Mouse (Mus musculus): ENCODE measurements around the gene Arl15. TPM values are rescaled to one million over a fixed set of nuclear protein-coding genes. Genes with fewer than 3 reads are reported as not detected.

Arl15 gene
- polyA plus RNA-seq, 1 experiment: 10.1 TPM

GRCm38 (mm10) chr13:114011019-114011418, 216.7 kb downstream of the Arl15 start:
- H3K4me1 ChIP-seq (ENCODE audit: control insufficient read depth, insufficient read depth, low read length): no peaks in the 10 kb centered on the region
- TF ChIP-seq CTCF (IDR thresholded peaks at IDR 0.05; ENCODE audit: low read depth, low read length) (no peak), POLR2A (IDR thresholded peaks at IDR 0.05; ENCODE audit: borderline replicate concordance, low read depth, low read length) (no peak)
- no peak overlapping the region for H3K27ac ChIP-seq (ENCODE audit: insufficient read depth, low read depth, low read length)
- no peak overlapping the region for H3K4me3 ChIP-seq (ENCODE audit: insufficient read depth, low read length)

GRCm38 (mm10) chr13:114017928-114018327, 223.6 kb downstream of the Arl15 start:
- H3K4me1 ChIP-seq (ENCODE audit: control insufficient read depth, insufficient read depth, low read length): no peaks in the 10 kb centered on the region
- no peak overlapping the region for H3K27ac ChIP-seq (ENCODE audit: insufficient read depth, low read depth, low read length)
- TF ChIP-seq CTCF (IDR thresholded peaks at IDR 0.05; ENCODE audit: low read depth, low read length) (no peak), POLR2A (IDR thresholded peaks at IDR 0.05; ENCODE audit: borderline replicate concordance, low read depth, low read length) (no peak)
- H3K4me3 ChIP-seq (ENCODE audit: insufficient read depth, low read length): no peak overlapping the region

GRCm38 (mm10) chr13:114023541-114023940, 229.2 kb downstream of the Arl15 start:
- TF ChIP-seq CTCF (IDR thresholded peaks at IDR 0.05; ENCODE audit: low read depth, low read length) (no peak), POLR2A (IDR thresholded peaks at IDR 0.05; ENCODE audit: borderline replicate concordance, low read depth, low read length) (no peak)
- H3K4me3 ChIP-seq (ENCODE audit: insufficient read depth, low read length): no peak overlapping the region
- H3K4me1 ChIP-seq (ENCODE audit: control insufficient read depth, insufficient read depth, low read length): no peaks in the 10 kb centered on the region
- no peak overlapping the region for H3K27ac ChIP-seq (ENCODE audit: insufficient read depth, low read depth, low read length)

GRCm38 (mm10) chr13:114026306-114026705, 232.0 kb downstream of the Arl15 start:
- no peak for TF ChIP-seq POLR2A (IDR thresholded peaks at IDR 0.05; ENCODE audit: borderline replicate concordance, low read depth, low read length)
- TF ChIP-seq CTCF (IDR thresholded peaks at IDR 0.05; ENCODE audit: low read depth, low read length): no peak
- H3K27ac ChIP-seq (ENCODE audit: insufficient read depth, low read depth, low read length): no peak overlapping the region
- no peak overlapping the region for H3K4me3 ChIP-seq (ENCODE audit: insufficient read depth, low read length)
- H3K4me1 ChIP-seq (ENCODE audit: control insufficient read depth, insufficient read depth, low read length): no peaks in the 10 kb centered on the region

GRCm38 (mm10) chr13:114026751-114027150, 232.4 kb downstream of the Arl15 start:
- H3K4me3 ChIP-seq (ENCODE audit: insufficient read depth, low read length): no peak overlapping the region
- no peak overlapping the region for H3K27ac ChIP-seq (ENCODE audit: insufficient read depth, low read depth, low read length)
- TF ChIP-seq CTCF (IDR thresholded peaks at IDR 0.05; ENCODE audit: low read depth, low read length): no peak
- no peak for TF ChIP-seq POLR2A (IDR thresholded peaks at IDR 0.05; ENCODE audit: borderline replicate concordance, low read depth, low read length)
- H3K4me1 ChIP-seq (ENCODE audit: control insufficient read depth, insufficient read depth, low read length): no peaks in the 10 kb centered on the region

GRCm38 (mm10) chr13:114048071-114048470, 253.8 kb downstream of the Arl15 start:
- no peak overlapping the region for H3K27ac ChIP-seq (ENCODE audit: insufficient read depth, low read depth, low read length)
- no peak overlapping the region for H3K4me3 ChIP-seq (ENCODE audit: insufficient read depth, low read length)
- no peaks in the 10 kb centered on the region for H3K4me1 ChIP-seq (ENCODE audit: control insufficient read depth, insufficient read depth, low read length)
- TF ChIP-seq CTCF (IDR thresholded peaks at IDR 0.05; ENCODE audit: low read depth, low read length) (no peak), POLR2A (IDR thresholded peaks at IDR 0.05; ENCODE audit: borderline replicate concordance, low read depth, low read length) (no peak)

GRCm38 (mm10) chr13:114048688-114049087, 254.4 kb downstream of the Arl15 start:
- Histone ChIP-seq H3K27ac (ENCODE audit: insufficient read depth, low read depth, low read length) (no peak overlapping the region), H3K4me1 (ENCODE audit: control insufficient read depth, insufficient read depth, low read length) (no peaks in the 10 kb centered on the region), H3K4me3 (ENCODE audit: insufficient read depth, low read length) (no peak overlapping the region)
- no peak for TF ChIP-seq POLR2A (IDR thresholded peaks at IDR 0.05; ENCODE audit: borderline replicate concordance, low read depth, low read length)
- no peak for TF ChIP-seq CTCF (IDR thresholded peaks at IDR 0.05; ENCODE audit: low read depth, low read length)

GRCm38 (mm10) chr13:114051151-114051850, 257.0 kb downstream of the Arl15 start:
- Histone ChIP-seq H3K27ac (ENCODE audit: insufficient read depth, low read depth, low read length) (no peak overlapping the region), H3K4me1 (ENCODE audit: control insufficient read depth, insufficient read depth, low read length) (no peaks in the 10 kb centered on the region), H3K4me3 (ENCODE audit: insufficient read depth, low read length) (no peak overlapping the region)
- no peak for TF ChIP-seq CTCF (IDR thresholded peaks at IDR 0.05; ENCODE audit: low read depth, low read length)
- no peak for TF ChIP-seq POLR2A (IDR thresholded peaks at IDR 0.05; ENCODE audit: borderline replicate concordance, low read depth, low read length)

GRCm38 (mm10) chr13:114052426-114053205, 258.3 kb downstream of the Arl15 start:
- TF ChIP-seq POLR2A (IDR thresholded peaks at IDR 0.05; ENCODE audit: borderline replicate concordance, low read depth, low read length) (no peak), CTCF (IDR thresholded peaks at IDR 0.05; ENCODE audit: low read depth, low read length) (no peak)
- H3K27ac ChIP-seq (ENCODE audit: insufficient read depth, low read depth, low read length): no peak overlapping the region
- no peaks in the 10 kb centered on the region for H3K4me1 ChIP-seq (ENCODE audit: control insufficient read depth, insufficient read depth, low read length)
- H3K4me3 ChIP-seq (ENCODE audit: insufficient read depth, low read length): no peak overlapping the region

GRCm38 (mm10) chr13:114053261-114053660, 259.0 kb downstream of the Arl15 start:
- H3K27ac ChIP-seq (ENCODE audit: insufficient read depth, low read depth, low read length): no peak overlapping the region
- no peak overlapping the region for H3K4me3 ChIP-seq (ENCODE audit: insufficient read depth, low read length)
- H3K4me1 ChIP-seq (ENCODE audit: control insufficient read depth, insufficient read depth, low read length): no peaks in the 10 kb centered on the region
- TF ChIP-seq CTCF (IDR thresholded peaks at IDR 0.05; ENCODE audit: low read depth, low read length) (no peak), POLR2A (IDR thresholded peaks at IDR 0.05; ENCODE audit: borderline replicate concordance, low read depth, low read length) (no peak)
